Mouse (Mus musculus): Measurements from ENCODE around the gene Cd164l2. TPM values are rescaled to one million over a fixed set of nuclear protein-coding genes. Genes with fewer than 3 reads are reported as not detected.
A peak's percentile ranks its signal among the peaks of the same experiment; 100 is the strongest.

Cd164l2 gene
- polyA plus RNA-seq, 1 experiment = not detected

- H3K4me3 ChIP-seq (replicated peaks; ENCODE audit: control insufficient read depth, low read depth, low read length) = no peak overlapping the region
- WGBS = 91% methylated on average over 24 of the region's 24 CpGs
- TF ChIP-seq POLR2A (IDR thresholded peaks at IDR 0.05; ENCODE audit: borderline replicate concordance, control insufficient read depth, low read depth, low read length) (no peak), CTCF (IDR thresholded peaks at IDR 0.05; ENCODE audit: control insufficient read depth, insufficient read depth, low read length) (no peak)
- no peaks in the 10 kb centered on the region; the same call in 1 of the 2 replicates for H3K4me1 ChIP-seq (ENCODE audit: control insufficient read depth, insufficient read depth, low read length)
- no peak overlapping the region for H3K27ac ChIP-seq (ENCODE audit: control insufficient read depth, insufficient read depth, low read depth, low read length, poor library complexity)
These were observed 44.9 kb downstream of the Cd164l2 start for GRCm38 (mm10) chr4:133256820-133257219.

- no peaks in the 10 kb centered on the region; the same call in 1 of the 2 replicates for H3K4me1 ChIP-seq (ENCODE audit: control insufficient read depth, insufficient read depth, low read length)
- no peak overlapping the region for H3K27ac ChIP-seq (ENCODE audit: control insufficient read depth, insufficient read depth, low read depth, low read length, poor library complexity)
- TF ChIP-seq POLR2A (IDR thresholded peaks at IDR 0.05; ENCODE audit: borderline replicate concordance, control insufficient read depth, low read depth, low read length) (no peak), CTCF (IDR thresholded peaks at IDR 0.05; ENCODE audit: control insufficient read depth, insufficient read depth, low read length) (no peak)
- H3K4me3 ChIP-seq (replicated peaks; ENCODE audit: control insufficient read depth, low read depth, low read length) = no peak overlapping the region
- 82% methylated on average over 11 of the region's 12 CpGs for WGBS
These were observed 45.3 kb downstream of the Cd164l2 start for GRCm38 (mm10) chr4:133257230-133257629.

GRCm38 (mm10) chr4:133257798-133258408 is 46.0 kb downstream of the Cd164l2 start:
- no peak overlapping the region for H3K27ac ChIP-seq (ENCODE audit: control insufficient read depth, insufficient read depth, low read depth, low read length, poor library complexity)
- TF ChIP-seq POLR2A (IDR thresholded peaks at IDR 0.05; ENCODE audit: borderline replicate concordance, control insufficient read depth, low read depth, low read length) = no peak
- no peak for TF ChIP-seq CTCF (IDR thresholded peaks at IDR 0.05; ENCODE audit: control insufficient read depth, insufficient read depth, low read length)
- 84% methylated on average over 12 of the region's 12 CpGs for WGBS
- H3K4me3 ChIP-seq (replicated peaks; ENCODE audit: control insufficient read depth, low read depth, low read length) = no peak overlapping the region
- H3K4me1 ChIP-seq (ENCODE audit: control insufficient read depth, insufficient read depth, low read length) = no peaks in the 10 kb centered on the region; the same call in 1 of the 2 replicates

GRCm38 (mm10) chr4:133261641-133262374 is 49.9 kb downstream of the Cd164l2 start:
- no peaks in the 10 kb centered on the region; the same call in 1 of the 2 replicates for H3K4me1 ChIP-seq (ENCODE audit: control insufficient read depth, insufficient read depth, low read length)
- H3K27ac ChIP-seq (ENCODE audit: control insufficient read depth, insufficient read depth, low read depth, low read length, poor library complexity) = peak overlapping the region; percentile 66
- H3K4me3 ChIP-seq (replicated peaks; ENCODE audit: control insufficient read depth, low read depth, low read length) = peak overlapping the region; percentile 66
- TF ChIP-seq CTCF (IDR thresholded peaks at IDR 0.05; ENCODE audit: control insufficient read depth, insufficient read depth, low read length) = no peak
- no peak for TF ChIP-seq POLR2A (IDR thresholded peaks at IDR 0.05; ENCODE audit: borderline replicate concordance, control insufficient read depth, low read depth, low read length)
- WGBS = 8% methylated on average over 10 of the region's 10 CpGs

GRCm38 (mm10) chr4:133262375-133262765 is 50.4 kb downstream of the Cd164l2 start:
- H3K4me3 ChIP-seq (replicated peaks; ENCODE audit: control insufficient read depth, low read depth, low read length) = peak overlapping the region; percentile 66

GRCm38 (mm10) chr4:133262882-133263281 is 51.0 kb downstream of the Cd164l2 start, which contains the start of gene Sytl1:
Sytl1 (minus strand) TSS chr4:133263113.
- peak within 1 kb of the TSS; percentile 66 for H3K4me3 ChIP-seq (replicated peaks; ENCODE audit: control insufficient read depth, low read depth, low read length)
- peak within 1 kb of the TSS; percentile 66 for H3K27ac ChIP-seq (ENCODE audit: control insufficient read depth, insufficient read depth, low read depth, low read length, poor library complexity)
- H3K4me1 ChIP-seq (ENCODE audit: control insufficient read depth, insufficient read depth, low read length) = no peaks in the 10 kb centered on the region; the same call in 1 of the 2 replicates
- TF ChIP-seq CTCF (IDR thresholded peaks at IDR 0.05; ENCODE audit: control insufficient read depth, insufficient read depth, low read length) (peak; percentile 38; the same call in 1 of the 2 replicates), POLR2A (IDR thresholded peaks at IDR 0.05; ENCODE audit: borderline replicate concordance, control insufficient read depth, low read depth, low read length) (no peak)
- WGBS = 7% methylated on average over 7 of the region's 7 CpGs

More at GRCm38 (mm10) chr4:133262375-133262765, 50.4 kb downstream of the Cd164l2 start:
- no peak for TF ChIP-seq POLR2A (IDR thresholded peaks at IDR 0.05; ENCODE audit: borderline replicate concordance, control insufficient read depth, low read depth, low read length)
- 9% methylated on average over 7 of the region's 7 CpGs for WGBS
- peak overlapping the region; percentile 66 for H3K27ac ChIP-seq (ENCODE audit: control insufficient read depth, insufficient read depth, low read depth, low read length, poor library complexity)
- no peaks in the 10 kb centered on the region; the same call in 1 of the 2 replicates for H3K4me1 ChIP-seq (ENCODE audit: control insufficient read depth, insufficient read depth, low read length)

- H3K4me3 ChIP-seq (replicated peaks; ENCODE audit: control insufficient read depth, low read depth, low read length) = no peak overlapping the region
- H3K4me1 ChIP-seq (ENCODE audit: control insufficient read depth, insufficient read depth, low read length) = no peaks in the 10 kb centered on the region; the same call in 1 of the 2 replicates
- H3K27ac ChIP-seq (ENCODE audit: control insufficient read depth, insufficient read depth, low read depth, low read length, poor library complexity) = no peak overlapping the region
- 72% methylated on average over 5 of the region's 5 CpGs for WGBS
- TF ChIP-seq POLR2A (IDR thresholded peaks at IDR 0.05; ENCODE audit: borderline replicate concordance, control insufficient read depth, low read depth, low read length) (no peak), CTCF (IDR thresholded peaks at IDR 0.05; ENCODE audit: control insufficient read depth, insufficient read depth, low read length) (no peak)
These were observed 51.8 kb downstream of the Cd164l2 start for GRCm38 (mm10) chr4:133263756-133264155.

GRCm38 (mm10) chr4:133264559-133264958 is 52.6 kb downstream of the Cd164l2 start:
- 36% methylated on average over 2 of the region's 2 CpGs for WGBS
- Histone ChIP-seq H3K27ac (ENCODE audit: control insufficient read depth, insufficient read depth, low read depth, low read length, poor library complexity) (no peak overlapping the region), H3K4me3 (replicated peaks; ENCODE audit: control insufficient read depth, low read depth, low read length) (no peak overlapping the region), H3K4me1 (ENCODE audit: control insufficient read depth, insufficient read depth, low read length) (no peaks in the 10 kb centered on the region; the same call in 1 of the 2 replicates)
- TF ChIP-seq CTCF (IDR thresholded peaks at IDR 0.05; ENCODE audit: control insufficient read depth, insufficient read depth, low read length) (no peak), POLR2A (IDR thresholded peaks at IDR 0.05; ENCODE audit: borderline replicate concordance, control insufficient read depth, low read depth, low read length) (no peak)

All from bone marrow, adult 2 months (tissue).